Mouse (Mus musculus) neural tube, embryonic 14.5 days (tissue): ENCODE results near the gene Ctla4. TPM values are rescaled to one million over a fixed set of nuclear protein-coding genes. Genes with fewer than 3 reads are reported as not detected.
A peak's percentile ranks its signal among the peaks of the same experiment; 100 is the strongest.

ENCODE experiments used
- ATAC-seq: fragments of 200-750 bp; cut with Nextera tagmentation; 2 replicates; pipeline ENCODE4 v1.8.0; 2017; ENCODE audit warnings: low read depth, mild to moderate bottlenecking, moderate TSS enrichment, moderate library complexity
- H3K27ac ChIP-seq: fragments of 300-500 bp; sonication (generic); 2 replicates; pipeline ENCODE4 v1.5.1; 2014; ENCODE audit warnings: low read depth, mild to moderate bottlenecking, control low read depth, low read length, moderate library complexity, mixed read lengths
- H3K27me3 ChIP-seq: fragments of 300-500 bp; sonication (generic); 2 replicates; pipeline ENCODE4 v1.6.1; 2014; ENCODE audit warnings: low read length; ENCODE audit not compliant: control insufficient read depth, insufficient read depth
- H3K36me3 ChIP-seq: fragments of 300-500 bp; sonication (generic); 2 replicates; pipeline ENCODE4 v1.6.1; 2014; ENCODE audit warnings: low read length, mixed read lengths; ENCODE audit not compliant: control insufficient read depth, insufficient read depth
- H3K4me1 ChIP-seq: fragments of 300-500 bp; sonication (generic); 2 replicates; pipeline ENCODE4 v1.6.1; 2014; ENCODE audit warnings: low read length; ENCODE audit not compliant: control insufficient read depth, insufficient read depth
- H3K4me2 ChIP-seq: fragments of 300-500 bp; sonication (generic); 2 replicates; pipeline ENCODE4 v1.6.1; 2014; ENCODE audit warnings: mild to moderate bottlenecking, low read depth, low read length, control low read depth
- H3K4me3 ChIP-seq: fragments of 300-500 bp; sonication (generic); 2 replicates; pipeline ENCODE4 v1.5.1; 2014; ENCODE audit warnings: low read depth, low read length, control low read depth, mixed read lengths
- H3K9ac ChIP-seq: fragments of 300-500 bp; sonication (generic); replicated peaks from 2 replicates; pipeline ENCODE4 v1.6.1; 2014; ENCODE audit warnings: low read depth, mild to moderate bottlenecking, control low read depth, low read length, mixed read lengths
- H3K9me3 ChIP-seq: fragments of 300-500 bp; sonication (generic); 2 replicates; pipeline ENCODE4 v1.6.1; 2016; ENCODE audit warnings: low read length; ENCODE audit not compliant: control insufficient read depth
- whole genome bisulfite sequencing: fragments of 180-500 bp; shearing (Covaris S2); extraction: QIAGEN DNeasy Blood & Tissue Kit; methylation state at CpG from one replicate; pipeline ENCODE4 v1.1.7; 2014; 5-methylcytosine and 5-hydroxymethylcytosine counted together
- polyA plus RNA-seq: library from polyadenylated mRNA; unstranded; fragments of >200 nt; fragmentation: Nextera tagmentation; extraction: Ambion mirVana; gene quantifications from 2 replicates; pipeline ENCODE4 v1.2.1, GENCODE M21; 2014

Gene Ctla4
- polyA plus RNA-seq = not detected in 2 replicates

- Histone ChIP-seq H3K27me3 (no peaks in the 10 kb centered on the region), H3K36me3 (no peaks in the 10 kb centered on the region), H3K4me1 (no peaks in the 10 kb centered on the region), H3K4me2 (no peak within 1 kb of the TSS), H3K27ac (no peak within 1 kb of the TSS), H3K9me3 (no peaks in the 10 kb centered on the region), H3K4me3 (no peak within 1 kb of the TSS), H3K9ac (no peak within 1 kb of the TSS)
- no peak for ATAC-seq
- WGBS = 87% methylated on average over 7 of the region's 7 CpGs
These were observed at the start of gene Ctla4 for GRCm38 (mm10) chr1:60886981-60887380. Ctla4 (plus strand) TSS chr1:60887000.

GRCm38 (mm10) chr1:60839161-60839560 is 47.6 kb upstream of the Ctla4 start:
- no peak for ATAC-seq
- H3K27ac ChIP-seq = no peak overlapping the region
- no peak overlapping the region for H3K4me2 ChIP-seq
- H3K9me3 ChIP-seq = no peaks in the 10 kb centered on the region
- H3K27me3 ChIP-seq = no peaks in the 10 kb centered on the region
- H3K4me1 ChIP-seq = no peaks in the 10 kb centered on the region
- 91% methylated on average over 1 of the region's 1 CpGs for WGBS
- no peak overlapping the region for H3K4me3 ChIP-seq
- H3K9ac ChIP-seq = no peak overlapping the region
- H3K36me3 ChIP-seq = no peaks in the 10 kb centered on the region

GRCm38 (mm10) chr1:60845318-60846060 is 41.3 kb upstream of the Ctla4 start:
- H3K4me1 ChIP-seq = no peaks in the 10 kb centered on the region
- H3K4me2 ChIP-seq = no peak overlapping the region
- H3K9ac ChIP-seq = no peak overlapping the region
- WGBS = 83% methylated on average over 7 of the region's 7 CpGs
- H3K9me3 ChIP-seq = no peaks in the 10 kb centered on the region
- no peaks in the 10 kb centered on the region for H3K27me3 ChIP-seq
- ATAC-seq = no peak
- no peak overlapping the region for H3K4me3 ChIP-seq
- no peaks in the 10 kb centered on the region for H3K36me3 ChIP-seq
- H3K27ac ChIP-seq = no peak overlapping the region

DNA sequence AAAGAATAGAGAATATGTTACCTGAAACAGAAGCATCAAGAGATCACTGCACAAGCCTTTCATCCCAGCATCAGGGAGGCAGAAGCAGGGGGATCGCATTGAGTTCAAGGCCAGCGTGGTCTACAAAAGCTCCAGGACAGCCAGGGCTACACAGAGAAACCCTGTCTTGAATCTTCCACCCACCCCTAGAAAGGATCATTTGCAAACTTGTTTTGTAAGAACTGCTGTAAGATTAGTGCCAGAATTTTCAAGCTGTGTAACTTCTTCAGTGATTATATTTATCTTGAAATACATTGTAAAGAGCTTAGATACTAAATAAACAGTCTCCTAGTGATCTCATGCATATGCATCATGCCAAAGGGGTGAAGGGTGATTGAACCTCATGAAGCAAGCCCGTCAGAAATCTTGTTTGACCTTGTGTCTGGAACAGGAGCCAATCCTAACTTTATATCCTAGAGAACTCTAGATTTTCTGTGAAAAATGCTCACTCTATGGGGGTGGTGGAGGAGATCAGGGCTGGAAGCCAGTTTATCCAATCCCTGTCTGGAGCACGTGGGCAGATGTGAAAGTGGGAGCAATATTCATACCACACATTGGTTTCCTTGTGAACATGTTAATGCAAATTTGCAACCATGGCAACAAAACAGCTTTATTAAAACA is 40.1 kb upstream of the Ctla4 start:
- Histone ChIP-seq H3K36me3 (no peaks in the 10 kb centered on the region), H3K4me3 (no peak overlapping the region), H3K9ac (no peak overlapping the region), H3K27ac (no peak overlapping the region), H3K27me3 (no peaks in the 10 kb centered on the region), H3K4me1 (peaks cover 4% of the 10 kb centered on the region; the same call in 1 of the 2 replicates), H3K4me2 (no peak overlapping the region), H3K9me3 (no peaks in the 10 kb centered on the region)
- 65% methylated on average over 4 of the region's 4 CpGs for WGBS
- ATAC-seq = no peak

DNA sequence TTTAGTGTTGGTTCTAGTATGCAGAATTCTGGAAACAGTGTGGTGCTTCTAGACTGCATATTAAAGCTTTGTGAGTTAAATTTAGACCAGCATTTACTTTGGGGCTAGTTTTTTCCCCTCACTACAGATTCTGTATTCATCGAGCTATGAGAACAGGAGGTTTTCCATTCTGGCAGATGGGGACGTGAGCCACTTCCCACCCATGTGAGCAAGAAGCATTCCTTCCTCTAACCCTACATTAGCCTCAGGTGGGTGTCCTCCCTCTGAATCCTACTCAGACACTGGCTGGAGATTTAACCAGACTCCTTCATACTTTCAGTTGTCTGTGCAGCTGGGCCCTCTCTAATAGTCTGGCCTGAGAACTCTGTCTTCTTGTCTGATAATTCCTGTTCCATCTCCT is 37.7 kb upstream of the Ctla4 start:
- no peak overlapping the region for H3K9ac ChIP-seq
- H3K4me1 ChIP-seq = peaks cover 4% of the 10 kb centered on the region
- no peak overlapping the region for H3K4me2 ChIP-seq
- no peaks in the 10 kb centered on the region for H3K36me3 ChIP-seq
- WGBS = 88% methylated on average over 2 of the region's 2 CpGs
- H3K4me3 ChIP-seq = no peak overlapping the region
- no peaks in the 10 kb centered on the region for H3K27me3 ChIP-seq
- no peak for ATAC-seq
- H3K9me3 ChIP-seq = no peaks in the 10 kb centered on the region
- H3K27ac ChIP-seq = no peak overlapping the region

DNA sequence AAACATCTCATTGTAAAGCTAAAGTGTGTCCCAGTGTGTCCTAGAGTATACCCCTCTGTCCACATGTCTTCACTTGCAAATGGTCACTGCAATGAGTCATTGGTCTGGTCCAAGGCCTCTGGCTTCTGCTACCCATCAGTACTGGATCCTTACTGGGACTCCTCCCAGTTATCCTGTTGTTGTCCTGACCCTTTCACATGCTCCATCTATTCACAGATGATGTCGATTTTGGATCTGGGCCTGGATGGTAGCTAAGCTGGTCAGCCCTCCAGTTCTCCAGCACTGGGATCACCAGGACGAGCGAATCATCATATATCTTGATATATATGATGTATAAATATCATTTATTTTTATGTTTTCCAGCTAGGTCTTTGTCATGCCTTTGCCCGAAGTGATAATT is 37.0 kb upstream of the Ctla4 start:
- Histone ChIP-seq H3K36me3 (no peaks in the 10 kb centered on the region), H3K4me1 (peaks cover 4% of the 10 kb centered on the region), H3K4me3 (no peak overlapping the region), H3K27ac (no peak overlapping the region), H3K4me2 (no peak overlapping the region), H3K9me3 (no peaks in the 10 kb centered on the region), H3K27me3 (no peaks in the 10 kb centered on the region), H3K9ac (no peak overlapping the region)
- 86% methylated on average over 4 of the region's 4 CpGs for WGBS
- ATAC-seq = no peak

DNA sequence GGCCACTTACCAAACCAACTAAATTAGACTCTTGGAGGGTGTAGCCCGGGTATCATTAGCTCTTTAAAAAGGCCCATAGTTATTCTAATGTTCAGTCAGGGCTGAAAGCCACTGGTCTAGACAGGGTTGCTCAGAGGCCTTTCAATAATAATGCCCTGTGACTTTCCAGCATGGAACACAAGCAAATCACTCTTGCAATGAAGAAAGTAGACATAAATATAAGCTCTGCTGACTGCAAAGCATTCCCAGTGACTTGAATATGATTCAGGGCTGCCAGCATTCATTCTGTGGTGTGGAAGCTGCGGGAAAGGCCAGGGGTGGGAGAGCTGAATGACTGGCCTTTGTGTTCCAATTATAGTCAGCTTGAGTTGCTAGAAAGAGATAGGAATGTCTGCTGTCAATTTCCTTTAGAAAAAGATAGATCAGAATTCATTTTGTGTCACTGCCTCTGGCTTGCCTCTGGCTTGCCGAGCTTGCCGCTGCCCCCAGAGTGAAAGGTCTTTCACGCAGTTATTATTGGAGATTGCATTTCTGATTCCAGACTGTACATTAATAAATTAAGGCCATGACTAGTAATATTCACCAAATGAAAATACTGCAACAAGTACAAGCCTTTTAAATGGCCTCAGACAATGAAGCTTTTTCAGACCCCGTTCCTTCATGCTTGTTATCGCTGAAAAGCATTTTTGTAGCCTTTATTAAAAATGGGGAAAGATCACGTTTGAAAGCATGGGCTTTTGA is 35.6 kb upstream of the Ctla4 start:
- H3K4me3 ChIP-seq = no peak overlapping the region
- no peak overlapping the region for H3K27ac ChIP-seq
- no peaks in the 10 kb centered on the region for H3K36me3 ChIP-seq
- H3K9ac ChIP-seq = no peak overlapping the region
- H3K27me3 ChIP-seq = no peaks in the 10 kb centered on the region
- peaks cover 4% of the 10 kb centered on the region for H3K4me1 ChIP-seq
- WGBS = 14% methylated on average over 8 of the region's 8 CpGs
- peak; percentile 72; the same call in 1 of the 2 replicates for ATAC-seq
- no peak overlapping the region for H3K4me2 ChIP-seq
- H3K9me3 ChIP-seq = no peaks in the 10 kb centered on the region

- Histone ChIP-seq H3K27me3 (no peaks in the 10 kb centered on the region), H3K4me3 (no peak overlapping the region), H3K4me1 (peaks cover 4% of the 10 kb centered on the region), H3K9me3 (no peaks in the 10 kb centered on the region), H3K36me3 (no peaks in the 10 kb centered on the region), H3K9ac (no peak overlapping the region), H3K27ac (no peak overlapping the region), H3K4me2 (no peak overlapping the region)
- no peak for ATAC-seq
- 43% methylated on average over 10 of the region's 10 CpGs for WGBS
These were observed 34.6 kb upstream of the Ctla4 start for GRCm38 (mm10) chr1:60852075-60852769.
